Mouse (Mus musculus): ENCODE results near the gene Cdc27. TPM values are rescaled to one million over a fixed set of nuclear protein-coding genes. Genes with fewer than 3 reads are reported as not detected.

Cdc27 gene
- total RNA-seq, 2 experiments from 2014 or later: 53.2 to 57.7 TPM

DNA sequence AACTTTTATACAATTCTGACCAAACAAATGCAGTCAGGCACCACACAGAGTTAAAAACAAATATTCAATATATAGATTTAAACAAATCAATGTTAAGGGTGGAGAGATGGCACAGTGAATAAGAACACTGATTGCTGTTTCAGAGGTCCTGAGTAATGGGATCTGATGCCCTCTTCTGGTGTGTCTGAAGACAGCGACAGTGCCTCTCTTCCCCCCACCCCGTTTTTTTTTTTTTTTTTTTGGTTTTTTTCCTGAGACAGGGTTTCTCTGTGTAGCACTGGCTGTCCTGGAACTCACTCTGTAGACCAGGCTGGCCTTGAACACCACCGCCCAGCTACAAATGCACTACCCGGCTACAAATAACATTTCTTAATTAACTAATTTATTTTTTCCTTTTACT lies 42.0 kb downstream of the Cdc27 start:
- no peak for DNase-seq (ENCODE audit: low spot score in 2 of 2)

GRCm38 (mm10) chr11:104488292-104488691 lies 62.1 kb downstream of the Cdc27 start:
- DNase-seq (ENCODE audit: low spot score in 2 of 2): no peak

GRCm38 (mm10) chr11:104481971-104482370 lies 68.4 kb downstream of the Cdc27 start:
- no peak for DNase-seq (ENCODE audit: low spot score in 2 of 2)

DNA sequence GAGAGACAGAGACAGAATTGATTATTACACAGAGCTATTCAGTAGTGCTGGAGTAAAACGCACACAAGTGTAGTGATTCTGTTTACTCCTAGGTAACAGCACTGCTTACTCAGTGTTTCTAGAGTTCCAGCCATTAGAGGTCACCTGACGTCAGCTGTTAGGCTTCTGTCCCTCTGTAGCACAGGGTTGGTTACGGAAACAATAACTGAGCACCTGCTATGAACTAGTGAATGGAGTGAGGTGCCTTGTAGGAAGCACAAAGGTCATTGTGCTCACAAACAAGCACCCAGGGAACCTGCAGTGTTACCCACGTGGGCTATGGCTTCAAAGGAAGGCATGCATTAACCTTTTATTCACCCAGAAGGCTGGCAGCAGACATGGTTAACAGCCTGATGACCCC lies 70.9 kb downstream of the Cdc27 start:
- no peak for DNase-seq (ENCODE audit: low spot score in 2 of 2)

DNA sequence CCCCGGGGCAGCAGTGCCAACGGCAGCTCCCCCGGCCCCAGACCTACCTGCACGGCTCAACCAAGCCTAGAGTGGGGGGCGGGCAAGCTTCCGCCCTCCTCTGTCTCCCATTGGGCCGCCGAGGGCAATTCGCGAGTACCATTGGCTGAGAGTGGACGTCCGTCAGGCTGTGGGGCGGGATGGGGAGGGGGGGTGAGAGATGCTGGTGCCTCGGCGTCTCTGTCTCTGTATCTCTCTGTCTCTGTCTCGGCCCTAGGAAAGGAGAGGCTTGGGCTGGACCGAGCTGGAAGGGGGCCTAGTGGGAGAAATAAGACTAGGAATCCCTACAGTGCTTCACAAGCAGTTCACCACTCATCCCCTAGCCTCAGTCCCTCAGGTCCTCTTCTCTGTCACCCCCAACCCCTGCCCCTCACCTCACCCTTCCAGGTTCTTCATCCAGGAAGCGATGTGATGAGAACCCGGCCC lies 81.0 kb downstream of the Cdc27 start:
- DNase-seq (ENCODE audit: low spot score in 2 of 2): peak; percentile 83 to 93

DNA sequence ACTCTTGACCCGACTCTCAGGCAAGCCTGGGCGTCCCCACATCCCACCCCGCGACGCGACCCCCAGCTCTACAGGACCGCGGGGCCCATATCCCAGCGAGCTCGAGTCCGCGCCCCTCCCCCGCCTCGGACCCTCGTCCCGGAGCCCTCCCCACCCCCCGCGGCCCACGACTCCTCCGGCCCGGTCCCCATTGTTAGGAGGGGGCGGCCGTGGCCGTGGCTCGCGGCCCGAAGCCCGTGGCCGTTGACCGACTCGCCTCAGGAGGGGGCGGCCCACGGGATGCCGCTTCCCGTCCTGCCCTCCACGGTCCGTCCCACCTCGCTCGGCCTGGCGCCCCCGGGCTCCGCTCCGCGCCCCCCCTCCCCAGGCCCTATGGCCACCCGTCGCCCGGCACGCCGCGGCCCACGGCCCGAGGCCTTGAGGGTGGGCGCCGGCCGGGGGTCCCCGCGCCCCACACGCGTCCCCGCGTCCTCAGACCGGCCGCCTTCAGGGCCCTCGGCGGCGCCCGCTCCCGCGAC lies 81.6 kb downstream of the Cdc27 start, which contains the start of gene Kansl1:
Gene Kansl1, minus strand, starts transcription at position 111 of the 518 bp plus-strand sequence.
- DNase-seq (ENCODE audit: low spot score in 2 of 2): no peak

DNA sequence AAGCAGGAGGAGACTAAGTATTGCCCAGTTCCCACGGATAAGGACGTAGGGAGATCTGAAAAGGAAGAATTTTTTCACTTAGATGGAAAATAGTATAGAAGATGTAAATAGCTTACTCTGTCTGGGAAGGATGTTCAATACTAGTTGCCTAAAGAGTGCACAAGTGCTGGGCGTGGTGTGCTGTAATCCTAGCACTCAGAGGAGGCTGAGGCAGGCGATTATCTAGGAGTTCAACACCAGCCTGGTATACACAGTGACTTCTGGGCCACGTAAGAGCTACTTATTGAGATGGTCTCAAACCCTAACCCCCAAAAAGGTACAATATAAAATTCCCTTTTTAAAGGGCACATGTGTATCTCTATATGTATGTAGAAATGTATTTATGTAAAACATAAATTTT lies 82.7 kb downstream of the Cdc27 start:
- DNase-seq (ENCODE audit: low spot score in 2 of 2): no peak

DNA sequence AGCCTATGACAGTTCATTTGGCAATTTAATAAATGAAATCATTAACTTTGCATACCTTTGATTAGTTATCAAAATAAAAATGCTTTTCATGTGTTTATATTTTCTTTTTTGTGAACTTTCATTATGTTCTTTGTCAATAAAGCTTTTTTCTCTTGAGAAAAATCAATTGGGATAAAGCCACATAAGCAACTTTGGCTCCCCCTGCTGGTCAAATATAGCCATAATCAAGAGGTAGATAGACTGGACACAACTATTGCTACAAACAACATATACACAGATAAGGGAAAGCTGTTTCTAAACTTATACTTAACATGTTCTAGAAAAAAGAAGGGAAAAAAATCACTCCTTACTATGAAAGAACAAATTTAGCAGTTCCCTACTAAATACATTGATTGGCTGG lies 88.9 kb downstream of the Cdc27 start:
- DNase-seq (ENCODE audit: low spot score in 2 of 2): peak in 1 of 2 experiments; percentile 81

DNA sequence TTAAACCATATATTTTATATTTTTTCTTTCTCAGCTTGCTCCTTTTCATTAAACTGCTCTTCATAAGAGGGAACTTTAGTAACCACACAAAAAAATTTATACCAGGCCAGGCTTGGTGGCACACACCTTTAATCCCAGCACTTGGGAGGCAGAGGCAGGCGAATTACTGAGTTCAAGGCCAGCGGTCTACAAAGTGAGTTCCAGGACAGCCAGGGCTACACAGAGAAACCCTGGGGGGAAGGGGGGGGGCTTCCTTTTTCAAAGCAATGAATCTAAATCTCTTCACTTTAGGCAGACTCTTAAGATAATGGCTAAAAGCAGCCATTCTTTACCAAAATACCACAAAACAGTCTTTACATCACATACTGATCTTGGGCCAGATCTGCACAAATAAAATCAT lies 90.7 kb downstream of the Cdc27 start:
- DNase-seq (ENCODE audit: low spot score in 2 of 2): no peak

GRCm38 (mm10) chr11:104458507-104458906 lies 91.9 kb downstream of the Cdc27 start:
- DNase-seq (ENCODE audit: low spot score in 2 of 2): no peak

Other genes with a start within 250 kb of the Cdc27 start
- 10 to 100 TPM; 71.2 to 72.1 TPM for gene Kansl1, start 81.8 kb downstream of the Cdc27 start, total RNA-seq (2021)
- gene Myl4, start within 50 bp of the Cdc27 start, total RNA-seq (2021): 1 to 10 TPM; 2.3 to 3.0 TPM
- 1 to 10 TPM; 1.1 to 1.2 TPM for gene Itgb3, start 57.4 kb upstream of the Cdc27 start, total RNA-seq (2021)
- under 1 TPM; 0.33 to 0.47 TPM for gene Gm11639, start 135.1 kb upstream of the Cdc27 start, total RNA-seq (2021)

Measured in layer of hippocampus, adult 18-20 months (tissue).